Mouse (Mus musculus): Measurements from ENCODE around the gene Csnk2a2.
A peak's percentile ranks its signal among the peaks of the same experiment; 100 is the strongest.

The Csnk2a2 gene

DNA sequence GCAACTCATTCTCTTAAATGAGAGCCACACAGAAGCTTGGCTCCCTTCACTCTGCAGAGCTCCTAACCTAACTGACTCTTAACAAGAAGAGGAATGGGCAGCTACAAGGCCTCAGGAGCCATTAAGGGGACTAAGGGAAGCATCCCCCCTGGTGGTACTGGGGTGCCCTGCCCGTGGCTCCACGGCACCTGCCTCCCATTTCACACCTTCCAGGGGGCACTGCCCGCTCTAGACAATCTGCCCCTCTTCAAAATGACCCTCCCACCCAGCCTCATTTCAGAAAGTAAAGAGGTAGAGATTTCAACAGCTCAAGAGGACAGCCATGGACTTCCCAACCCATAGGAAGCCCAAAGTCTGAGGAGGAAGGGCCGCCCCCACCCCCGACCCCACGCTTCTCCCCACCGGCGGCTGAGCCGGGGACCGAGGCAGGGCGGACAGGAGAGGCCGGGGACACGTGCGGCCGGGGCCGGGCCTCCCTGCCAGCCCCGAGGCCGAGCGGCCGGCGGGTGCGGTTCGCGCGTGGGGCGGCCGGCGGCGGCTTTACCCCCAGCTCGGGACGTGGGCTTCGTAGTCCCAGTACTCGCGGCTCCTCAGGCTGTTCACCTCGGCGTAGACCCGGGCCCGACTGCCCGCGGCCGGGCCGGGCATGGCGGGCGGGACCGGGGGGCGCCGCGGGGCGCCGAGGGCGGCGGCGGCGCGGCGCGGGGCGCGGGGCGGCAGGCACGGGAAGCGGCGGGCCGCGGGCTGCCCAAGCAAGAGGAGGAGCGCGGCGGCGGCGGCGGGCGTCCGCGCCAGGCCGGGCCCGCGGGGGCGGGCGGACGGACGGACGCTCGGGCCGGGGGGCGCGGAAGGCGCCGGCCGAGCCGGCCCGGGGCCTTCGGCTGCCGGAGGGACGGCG, 1.8 kb downstream of the Csnk2a2 start:
- DNase-seq (ENCODE audit: low spot score), result peak; percentile 47

DNA sequence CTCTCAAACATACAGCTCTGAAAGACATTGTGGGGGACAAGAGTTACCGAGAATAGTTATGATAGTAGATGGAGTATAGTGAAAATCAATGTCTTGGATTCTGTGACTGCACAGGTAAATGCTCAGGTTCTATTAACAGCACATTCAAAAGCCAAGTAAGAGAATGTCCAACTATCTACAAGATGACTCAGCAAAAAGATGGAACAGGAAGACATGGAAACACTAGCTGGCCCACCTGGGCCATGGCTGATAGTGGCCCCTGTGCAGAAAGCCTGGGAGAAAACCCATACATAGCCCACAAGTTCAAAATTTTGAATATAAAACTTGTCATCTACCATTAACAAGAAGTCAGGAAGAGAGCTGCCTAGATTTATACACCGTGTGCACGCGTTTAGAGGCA, 19.8 kb downstream of the Csnk2a2 start:
- DNase-seq (ENCODE audit: low spot score), result no peak

DNA sequence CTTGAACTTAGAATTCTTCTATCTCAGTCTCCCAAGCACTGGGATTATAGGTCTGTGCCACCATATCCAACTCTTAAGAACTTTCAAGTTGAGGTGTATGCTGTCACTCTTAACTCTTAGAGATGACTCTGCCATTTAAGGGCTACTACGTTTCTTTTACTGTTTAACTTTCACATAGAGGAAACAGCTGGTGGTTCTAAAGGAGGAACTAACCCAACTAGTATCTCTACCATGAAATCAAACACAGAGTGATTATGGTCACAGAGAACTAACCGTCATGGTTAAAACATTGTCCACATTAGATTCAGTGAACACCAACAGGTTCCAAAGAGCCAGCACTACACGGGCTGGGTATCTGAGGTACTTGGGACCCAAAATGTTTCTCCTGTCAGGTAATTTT, 20.8 kb downstream of the Csnk2a2 start:
- no peak for DNase-seq (ENCODE audit: low spot score)

DNA sequence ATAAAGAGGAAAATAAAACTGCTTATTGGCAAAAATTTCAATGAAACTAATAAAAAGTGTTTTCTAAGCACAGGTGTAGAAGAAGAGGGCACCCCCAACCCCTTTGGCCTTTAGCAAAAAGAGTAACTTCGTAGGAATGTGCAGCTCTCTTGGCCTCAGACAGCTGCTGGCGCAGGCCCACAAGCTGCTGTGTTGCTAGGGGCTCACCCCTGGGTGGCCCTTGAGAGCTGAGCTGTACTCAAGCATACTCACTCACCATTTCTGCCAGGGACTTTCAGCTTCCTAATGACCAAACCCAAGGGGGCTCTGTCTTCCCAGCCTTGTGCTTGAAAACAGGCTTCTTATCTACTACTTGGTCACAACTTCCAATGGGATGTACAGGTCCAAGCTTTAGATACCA, 23.3 kb downstream of the Csnk2a2 start:
- DNase-seq (ENCODE audit: low spot score), result no peak

DNA sequence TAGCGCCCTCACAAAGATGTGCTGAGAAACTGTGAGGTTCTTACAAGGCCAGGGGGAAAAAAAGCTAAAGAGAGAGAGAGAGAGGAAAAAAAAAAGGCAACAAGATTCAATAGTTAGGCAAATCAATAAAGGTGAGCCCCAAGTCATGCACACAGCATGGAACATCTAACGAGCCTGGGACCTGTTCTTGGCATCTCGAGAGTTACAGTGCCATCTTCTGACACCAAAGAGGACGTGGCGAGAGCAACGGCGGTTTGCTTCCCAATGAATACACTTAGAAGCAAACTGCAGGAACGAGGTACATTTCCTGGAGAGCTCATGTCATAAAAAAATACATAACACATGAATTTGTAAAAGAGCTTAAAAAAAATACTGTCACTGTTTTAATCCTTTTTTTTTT, 37.3 kb downstream of the Csnk2a2 start:
- DNase-seq (ENCODE audit: low spot score), result no peak

DNA sequence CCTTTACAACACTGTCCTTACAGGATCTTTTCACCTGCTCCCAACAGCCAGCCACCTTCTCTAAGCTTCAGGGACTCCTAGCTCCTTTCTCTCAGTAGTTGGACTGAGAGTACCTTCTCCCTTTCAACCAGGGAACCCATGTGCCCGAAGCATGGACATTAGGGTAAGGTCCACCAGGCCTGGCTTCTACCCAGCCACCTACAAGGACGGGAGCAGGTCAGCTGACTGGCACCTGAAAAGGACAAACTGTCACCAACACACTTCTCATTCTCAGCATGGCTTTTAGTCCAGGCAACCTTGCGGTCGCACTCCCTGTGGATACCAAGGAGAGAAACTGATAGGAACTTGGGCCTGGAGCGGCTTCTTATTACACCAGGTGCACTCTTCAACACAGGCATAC, 39.6 kb downstream of the Csnk2a2 start:
- DNase-seq (ENCODE audit: low spot score), result no peak

DNA sequence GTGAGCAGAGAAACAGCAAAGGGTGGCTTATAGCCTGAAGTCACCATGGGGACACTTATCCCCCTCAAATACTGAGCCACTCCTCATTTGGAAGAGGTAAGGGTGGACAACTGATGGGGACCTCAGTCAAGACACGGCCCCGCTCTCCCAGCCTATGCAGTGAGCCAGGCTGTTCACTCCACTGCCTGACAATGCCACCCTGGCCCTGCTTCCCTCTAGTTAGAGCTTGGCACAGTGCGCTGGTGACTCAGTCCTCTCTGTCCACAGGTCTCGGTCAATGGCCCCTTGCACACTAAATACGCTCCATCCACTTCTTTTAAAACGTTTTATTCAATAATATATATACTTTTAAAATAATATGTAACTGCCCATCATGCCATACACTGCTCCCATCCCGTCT, 42.2 kb downstream of the Csnk2a2 start:
- no peak for DNase-seq (ENCODE audit: low spot score)

DNA sequence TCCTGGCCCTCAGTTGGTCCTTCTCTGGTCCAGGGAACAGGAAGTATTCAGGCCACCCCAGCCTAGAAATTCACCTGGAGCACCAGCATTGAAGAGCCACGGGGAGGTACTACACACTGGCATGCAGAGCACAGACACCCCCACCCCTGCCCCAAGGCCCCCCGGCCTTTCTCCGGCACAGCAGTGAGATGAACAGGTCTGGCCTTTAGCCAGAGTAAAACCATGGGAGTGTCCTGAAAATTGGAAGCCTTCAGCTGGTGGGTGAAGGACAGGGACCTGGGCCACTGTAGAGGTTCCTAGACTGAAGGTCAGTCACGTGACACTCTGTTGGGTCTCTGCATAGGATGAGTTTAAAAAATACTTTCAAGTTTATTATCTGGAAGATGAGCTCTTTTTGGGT, 44.8 kb downstream of the Csnk2a2 start:
- DNase-seq (ENCODE audit: low spot score), result no peak

DNA sequence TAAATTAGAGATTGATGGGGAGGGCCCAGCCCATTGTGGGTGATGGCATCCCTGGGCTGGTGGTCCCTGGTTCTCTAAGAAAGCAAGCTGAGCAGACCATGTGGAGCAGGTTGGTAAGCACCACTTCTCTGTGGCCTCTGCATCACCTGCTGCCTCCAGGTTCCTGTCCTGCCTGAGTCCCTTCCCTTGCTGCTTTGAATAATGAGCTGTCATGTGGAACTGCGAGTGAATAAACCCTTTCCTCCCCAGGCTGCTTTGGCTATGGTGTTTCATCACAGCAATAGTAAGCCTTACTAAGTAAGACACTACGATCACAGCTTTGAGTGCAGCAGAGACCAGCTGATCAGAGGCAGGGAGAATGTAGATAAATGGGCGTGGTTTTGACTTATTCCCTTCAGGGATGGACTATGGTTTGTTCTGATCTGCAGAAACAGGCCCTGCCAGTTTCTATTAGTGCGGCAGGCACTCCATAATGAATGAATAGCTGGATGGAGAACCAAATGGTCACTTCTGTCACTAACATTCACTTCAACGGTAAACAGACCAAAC, 48.3 kb downstream of the Csnk2a2 start:
- DNase-seq (ENCODE audit: low spot score), result no peak

DNA sequence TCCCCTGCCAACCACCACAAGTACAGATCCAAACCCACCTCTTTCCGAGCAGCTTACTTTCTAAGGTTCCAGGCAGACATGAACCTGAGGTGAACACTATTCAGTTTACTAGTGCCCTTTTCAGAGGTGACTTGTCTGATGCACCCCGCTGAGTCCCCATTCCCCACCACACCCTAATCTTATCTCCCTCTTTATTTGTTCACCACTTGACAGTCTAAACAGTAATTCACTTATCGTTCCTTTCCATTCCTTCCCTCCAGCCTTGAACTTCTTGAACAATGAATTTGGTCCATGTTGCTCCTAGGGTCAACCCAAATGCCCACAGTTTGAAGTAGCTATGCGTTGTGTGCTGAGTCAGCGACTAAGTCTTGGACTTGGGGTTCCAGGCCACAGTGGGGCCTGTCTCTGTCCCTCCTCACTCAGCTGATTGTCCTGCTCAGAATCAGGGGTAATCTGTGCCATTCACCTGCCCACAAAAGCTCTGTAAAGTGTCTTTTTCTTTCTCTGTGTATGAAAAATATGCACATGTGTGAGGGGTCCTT, 49.6 kb downstream of the Csnk2a2 start:
- DNase-seq (ENCODE audit: low spot score), result no peak

DNA sequence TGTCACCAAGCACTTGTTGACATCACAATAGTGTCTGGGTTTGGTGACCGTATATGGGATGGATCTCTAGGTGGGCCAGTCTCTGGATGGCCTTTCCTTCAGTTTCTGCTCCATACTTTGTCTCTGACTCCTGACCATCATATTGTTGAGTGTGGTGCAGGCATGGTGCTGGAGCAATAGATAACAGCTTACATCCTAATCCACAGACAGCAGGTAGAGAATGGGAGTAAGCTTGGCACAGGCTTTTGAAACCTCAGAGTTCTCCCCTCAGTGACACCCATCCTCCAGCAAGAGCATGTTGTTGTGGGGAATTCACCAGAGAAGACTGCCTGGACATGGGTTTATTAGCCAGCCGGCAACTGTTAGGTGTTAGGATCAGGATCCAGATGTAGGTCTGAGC, 50.4 kb downstream of the Csnk2a2 start:
- no peak for DNase-seq (ENCODE audit: low spot score)

DNA sequence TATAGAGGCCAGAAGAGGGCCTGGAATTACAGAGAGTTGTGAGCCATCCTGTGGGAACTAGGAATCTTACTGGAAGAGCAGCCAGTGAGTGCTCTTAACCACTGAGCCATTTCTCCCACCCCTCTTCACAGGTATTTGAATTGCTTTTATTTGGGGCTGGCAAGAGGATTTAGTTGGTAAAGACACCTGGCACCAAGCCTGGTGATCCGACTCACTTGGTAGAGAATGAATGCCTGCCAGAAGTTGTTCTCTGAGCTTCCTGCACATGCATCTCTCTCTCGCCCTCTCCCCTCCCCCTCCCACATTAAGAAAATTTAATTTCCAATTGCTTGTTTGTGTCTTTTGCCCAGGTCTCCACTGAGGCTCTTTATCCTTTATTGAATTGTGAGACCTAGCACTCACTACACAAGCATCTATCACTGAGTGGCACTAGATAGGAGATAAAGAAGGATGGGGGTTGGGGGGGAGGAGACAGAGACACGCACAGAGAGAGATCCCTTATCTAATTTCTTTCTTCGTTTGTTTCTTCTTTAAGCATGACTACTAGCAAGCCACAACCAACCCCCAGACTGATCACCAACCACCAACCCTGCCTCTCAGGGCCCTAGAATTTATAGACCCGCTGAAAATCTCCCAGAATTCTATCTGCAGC, 52.4 kb downstream of the Csnk2a2 start:
- DNase-seq (ENCODE audit: low spot score), result no peak

DNA sequence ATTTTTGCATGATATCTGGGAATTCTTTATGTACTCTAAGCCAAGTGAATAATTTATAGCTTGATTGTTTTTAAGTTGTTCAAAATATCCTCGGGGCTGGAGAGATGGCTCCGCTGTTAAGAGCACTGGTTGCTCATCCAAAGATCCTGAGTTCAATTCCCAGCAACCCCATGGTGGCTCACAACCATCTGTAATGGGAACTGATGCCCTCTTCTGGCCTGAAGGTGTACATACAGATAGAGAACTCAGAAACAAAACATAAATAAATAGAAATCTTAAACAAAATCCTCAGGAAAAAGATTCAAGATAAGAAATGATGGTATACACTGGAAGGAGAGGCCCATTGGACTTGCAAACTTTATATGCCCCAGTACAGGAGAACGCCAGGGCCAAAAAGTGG, 53.9 kb downstream of the Csnk2a2 start:
- DNase-seq (ENCODE audit: low spot score), result no peak

DNA sequence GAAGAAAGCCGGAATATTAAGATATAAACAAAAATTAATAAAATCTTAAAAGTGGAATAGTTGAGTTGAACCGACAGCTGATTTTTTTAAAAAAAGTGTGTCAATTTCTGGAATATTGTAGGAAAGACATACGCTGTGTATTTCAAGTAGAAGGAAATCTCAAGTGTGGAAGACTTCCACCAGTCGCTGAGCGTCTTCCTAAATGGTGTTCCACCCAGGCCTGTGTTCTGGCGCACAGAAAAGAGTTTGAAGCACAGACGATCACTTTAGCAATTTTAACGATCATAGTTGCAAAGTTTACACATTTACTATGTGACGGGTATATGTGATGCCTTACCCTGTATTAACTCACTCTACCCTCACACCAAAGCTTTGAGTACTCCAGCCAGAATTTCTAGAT, 54.4 kb downstream of the Csnk2a2 start:
- no peak for DNase-seq (ENCODE audit: low spot score)

DNA sequence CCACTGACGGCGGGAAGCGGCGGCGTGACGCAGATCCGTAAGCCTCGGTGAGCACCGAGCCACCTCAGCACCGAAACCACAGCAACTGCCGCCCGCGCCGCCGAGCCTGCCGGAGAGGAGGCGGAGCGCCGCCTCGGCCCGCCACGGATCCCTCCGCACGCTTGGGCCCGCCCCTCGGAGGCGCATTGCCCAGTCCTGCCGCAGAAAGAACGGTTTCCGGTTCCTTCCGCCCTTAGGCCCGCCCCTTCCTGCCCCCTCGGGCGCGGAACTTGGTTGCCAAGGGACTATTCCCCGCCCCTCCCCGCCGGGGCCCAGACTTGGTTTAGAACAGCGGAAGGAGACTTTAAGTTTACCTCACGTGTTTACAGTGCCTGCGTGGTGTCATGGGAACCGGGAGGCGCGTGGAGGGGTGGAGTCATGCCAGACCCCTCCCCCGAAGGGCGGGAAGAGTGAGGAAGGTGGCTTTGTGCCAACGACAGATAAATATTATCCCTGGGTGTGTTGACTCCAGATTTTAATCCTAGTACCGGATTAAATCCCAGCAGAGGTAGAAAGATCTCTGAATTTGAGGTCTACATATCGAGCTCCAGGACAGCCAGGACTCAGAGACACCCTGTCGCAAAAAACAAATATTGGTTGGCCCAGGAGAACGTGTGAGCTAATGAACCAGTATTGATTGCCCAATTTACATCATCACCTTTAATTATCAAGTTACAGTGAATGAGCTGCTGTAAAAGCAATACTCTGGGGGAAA, 55.0 kb downstream of the Csnk2a2 start, which contains the start of gene Cfap20:
TSS of gene Cfap20 (minus strand) at position 184 of the 754 bp plus-strand sequence.
- DNase-seq (ENCODE audit: low spot score), result peak; percentile 99

DNA sequence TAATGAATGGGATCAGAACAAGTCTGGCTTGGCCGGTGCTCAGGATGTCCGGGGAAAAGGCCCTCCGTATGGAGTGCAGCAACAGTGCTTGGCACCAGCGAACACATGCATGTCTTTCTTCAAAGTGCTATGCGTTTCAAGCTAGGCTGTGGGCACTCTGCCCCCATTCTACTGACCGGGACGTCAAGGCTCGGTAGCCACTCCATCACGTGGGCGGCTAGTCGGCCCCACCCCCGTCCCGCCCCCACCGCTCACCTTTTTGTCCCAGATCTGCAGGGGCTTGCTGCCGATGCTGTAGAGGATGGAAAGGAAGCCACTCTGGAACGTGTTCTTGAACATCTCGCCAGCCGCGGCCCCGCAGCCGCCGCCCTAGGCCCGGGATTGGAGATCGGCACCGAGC, 55.6 kb downstream of the Csnk2a2 start:
- no peak for DNase-seq (ENCODE audit: low spot score)

DNA sequence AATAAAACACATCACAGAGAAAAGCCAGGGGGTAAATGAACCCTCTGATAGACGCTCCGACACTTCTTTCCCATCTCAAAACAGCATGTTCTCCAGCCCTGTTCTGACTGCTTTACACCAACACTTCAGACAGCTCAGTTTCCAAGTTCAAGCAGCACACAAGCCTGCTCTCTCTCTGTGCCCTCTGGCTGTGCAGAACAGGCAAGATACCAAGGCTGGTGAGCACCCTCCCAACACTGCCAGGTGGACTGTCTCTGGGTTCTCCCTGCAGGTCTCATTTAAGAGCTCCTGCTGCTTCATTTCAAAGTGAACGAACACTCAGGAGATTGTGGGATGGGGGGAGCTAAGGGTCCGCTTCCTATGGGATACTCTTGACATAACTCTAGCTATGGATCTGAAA, 56.7 kb downstream of the Csnk2a2 start:
- no peak for DNase-seq (ENCODE audit: low spot score)

DNA sequence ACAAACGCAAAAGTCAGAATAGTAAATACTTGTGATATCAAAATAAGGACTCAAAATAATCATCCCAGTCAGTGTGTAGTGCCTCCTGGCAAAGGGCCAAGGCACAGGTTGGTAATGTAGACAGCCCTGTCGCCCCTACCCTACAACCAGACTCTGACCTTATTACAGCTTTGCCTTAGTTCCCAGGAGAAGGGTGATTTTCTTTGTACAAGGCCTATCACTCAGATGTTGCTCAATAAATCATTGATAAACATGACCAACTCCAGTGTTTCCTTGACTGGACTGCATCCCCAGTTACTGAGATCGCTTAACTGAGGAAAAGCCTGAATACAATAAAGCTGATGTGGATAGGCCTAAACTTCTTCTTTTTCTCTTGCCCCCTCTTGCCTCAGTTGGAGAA, 57.4 kb downstream of the Csnk2a2 start:
- DNase-seq (ENCODE audit: low spot score), result no peak

DNA sequence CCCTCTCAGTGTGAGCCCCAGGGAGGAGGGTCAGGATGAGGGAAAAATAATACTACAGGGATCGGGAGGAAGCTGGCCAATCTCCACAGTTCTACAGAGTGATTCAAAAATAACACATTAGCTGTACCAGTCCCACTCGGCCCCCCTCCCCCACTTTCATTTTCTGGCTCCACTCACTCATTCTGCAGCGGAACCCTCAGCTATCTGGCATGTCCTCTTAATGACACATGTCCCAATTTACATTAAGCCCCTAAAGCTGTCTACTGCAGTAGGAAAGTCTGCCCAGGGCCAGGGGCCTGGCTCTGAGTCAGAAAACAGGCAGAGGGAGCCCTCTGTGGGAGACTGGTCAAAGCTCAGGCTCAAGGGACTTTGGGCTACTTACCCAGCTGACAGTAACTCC, 59.9 kb downstream of the Csnk2a2 start:
- peak; percentile 63 for DNase-seq (ENCODE audit: low spot score)

DNA sequence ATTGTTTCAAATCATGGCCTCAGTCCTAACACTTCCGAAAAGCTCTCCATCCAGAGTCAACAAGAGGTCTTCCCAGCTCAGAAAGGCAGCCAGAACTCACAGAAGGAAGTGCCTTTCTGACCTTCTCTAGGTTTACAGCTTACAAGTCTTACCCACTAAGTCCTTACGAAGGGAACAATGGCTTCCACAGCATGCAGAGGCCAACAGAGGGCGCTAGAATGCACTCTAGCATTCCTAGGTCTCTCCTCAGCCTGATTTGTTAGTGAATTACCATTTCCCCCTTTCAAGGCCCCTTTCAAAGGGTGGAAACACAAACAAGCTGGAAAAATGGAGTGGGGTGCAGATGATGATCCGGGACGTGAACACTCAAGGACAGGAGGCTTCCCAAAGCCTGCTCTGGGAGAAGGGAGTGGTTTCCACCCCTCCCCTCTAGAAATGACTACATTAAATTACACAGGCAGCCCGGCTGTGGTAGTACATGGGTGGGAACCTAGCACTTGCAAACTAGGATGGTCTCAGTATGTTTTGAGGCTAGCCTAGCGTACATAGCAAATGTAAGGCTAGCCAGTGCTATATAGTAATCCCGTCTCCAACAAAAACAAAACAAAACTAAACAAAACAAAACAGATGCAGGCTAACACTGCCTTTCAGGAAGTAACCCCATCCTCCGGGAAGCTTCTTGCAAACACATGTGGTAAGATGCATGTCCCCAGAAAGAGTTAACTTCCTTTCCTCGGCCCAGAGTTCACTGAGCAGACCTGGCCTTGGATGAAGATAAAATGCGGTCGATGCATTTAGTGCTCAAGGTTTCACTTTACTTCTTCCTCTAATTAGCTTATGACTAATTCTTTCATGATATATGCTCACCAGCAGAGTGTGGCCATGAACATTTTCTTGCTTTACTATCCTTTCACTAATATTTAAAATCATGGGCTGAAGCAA, 62.0 kb downstream of the Csnk2a2 start:
- DNase-seq (ENCODE audit: low spot score), result peak; percentile 78

DNA sequence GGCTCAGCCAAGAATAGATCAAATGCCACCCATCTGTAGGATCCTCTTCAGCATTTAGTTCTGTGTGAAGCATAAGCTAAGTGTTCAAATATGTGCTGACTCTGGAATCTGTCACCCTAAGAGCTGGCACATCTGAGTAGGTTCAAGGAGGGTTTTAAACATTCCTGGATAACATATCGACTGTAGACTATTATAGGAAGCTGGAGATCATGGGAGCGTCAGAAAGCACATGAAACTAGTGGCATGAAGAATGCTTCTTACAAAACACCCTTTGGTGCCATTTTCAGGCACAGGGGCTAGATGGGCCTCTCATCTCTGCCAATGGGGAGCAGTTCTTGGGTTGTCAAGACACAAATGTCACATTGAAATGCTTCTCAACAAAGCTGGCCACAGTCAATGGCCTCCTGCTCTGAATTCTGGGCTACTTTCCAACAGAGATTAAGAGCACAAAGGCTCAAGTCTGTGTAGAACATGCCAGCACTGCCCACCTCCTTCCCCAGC, 63.0 kb downstream of the Csnk2a2 start:
- no peak for DNase-seq (ENCODE audit: low spot score)
